Mouse (Mus musculus) gastrocnemius, adult 8-10 months (tissue): ENCODE results near the gene Tssk6. TPM values are rescaled to one million over a fixed set of nuclear protein-coding genes. Genes with fewer than 3 reads are reported as not detected.

Experiments
- DNase-seq, 2 experiments: peaks; one replicate each; pipeline ENCODE4 v3.0.0; 2022; ENCODE audit warnings: low spot score in 2 of 2
- total RNA-seq, 4 experiments: library from RNA; stranded (reverse); gene quantifications; 2 replicates each; pipeline ENCODE4 v1.2.4; 2022

Gene Tssk6
- total RNA-seq, result not detected

DNA sequence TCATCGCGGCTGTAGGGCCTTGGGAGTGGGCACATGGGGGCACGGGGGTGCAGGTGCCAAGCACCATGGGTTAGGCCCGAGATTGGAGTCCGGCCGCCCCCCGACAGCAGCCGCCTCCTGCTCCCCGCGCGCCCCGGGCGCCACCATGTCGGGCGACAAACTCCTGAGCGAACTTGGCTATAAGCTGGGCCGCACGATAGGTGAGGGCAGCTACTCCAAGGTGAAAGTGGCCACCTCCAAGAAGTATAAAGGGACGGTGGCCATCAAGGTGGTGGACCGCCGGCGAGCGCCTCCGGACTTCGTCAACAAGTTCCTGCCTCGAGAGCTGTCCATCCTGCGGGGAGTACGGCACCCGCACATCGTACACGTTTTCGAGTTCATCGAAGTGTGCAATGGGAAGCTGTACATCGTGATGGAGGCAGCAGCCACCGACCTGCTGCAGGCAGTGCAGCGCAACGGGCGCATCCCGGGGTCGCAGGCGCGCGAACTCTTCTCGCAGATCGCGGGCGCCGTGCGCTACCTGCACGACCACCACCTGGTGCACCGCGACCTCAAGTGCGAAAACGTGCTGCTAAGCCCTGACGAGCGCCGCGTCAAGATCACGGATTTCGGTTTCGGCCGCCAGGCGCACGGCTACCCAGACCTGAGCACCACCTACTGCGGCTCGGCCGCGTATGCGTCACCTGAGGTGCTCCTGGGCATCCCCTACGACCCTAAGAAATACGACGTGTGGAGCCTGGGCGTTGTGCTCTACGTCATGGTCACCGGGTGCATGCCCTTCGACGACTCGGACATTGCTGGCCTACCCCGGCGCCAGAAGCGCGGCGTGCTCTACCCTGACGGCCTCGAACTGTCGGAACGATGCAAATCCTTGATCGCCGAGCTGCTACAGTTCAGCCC, at the start of gene Tssk6, which contains the start of the genes Ndufa13 and Yjefn3:
Tssk6 (plus strand) TSS at position 22 of the 900 bp plus-strand sequence.
Ndufa13 (minus strand) TSS at position 396 of the 900 bp plus-strand sequence.
Yjefn3 (minus strand) TSS at position 550 of the 900 bp plus-strand sequence.
- peak in 1 of 2 experiments; percentile 28 for DNase-seq

DNA sequence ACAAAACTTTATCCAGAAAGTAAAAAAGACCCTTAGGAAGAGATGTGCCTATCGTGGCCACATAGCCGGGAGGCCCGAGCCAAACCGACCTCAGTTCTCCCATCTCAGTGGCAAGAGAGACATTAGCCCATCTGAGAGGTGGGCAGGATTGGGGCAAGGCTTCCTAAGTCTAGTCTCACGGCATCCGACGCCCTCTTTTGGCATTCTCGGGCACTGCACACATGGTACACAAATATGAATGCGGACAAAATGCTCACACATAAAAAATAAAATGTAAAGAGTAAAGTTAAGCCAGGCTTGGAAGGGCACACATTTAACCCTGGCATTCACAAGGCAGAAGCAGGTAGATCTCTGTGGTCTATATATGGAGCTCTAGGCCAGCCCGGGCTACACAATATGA, 48.1 kb upstream of the Tssk6 start:
- DNase-seq, result no peak

DNA sequence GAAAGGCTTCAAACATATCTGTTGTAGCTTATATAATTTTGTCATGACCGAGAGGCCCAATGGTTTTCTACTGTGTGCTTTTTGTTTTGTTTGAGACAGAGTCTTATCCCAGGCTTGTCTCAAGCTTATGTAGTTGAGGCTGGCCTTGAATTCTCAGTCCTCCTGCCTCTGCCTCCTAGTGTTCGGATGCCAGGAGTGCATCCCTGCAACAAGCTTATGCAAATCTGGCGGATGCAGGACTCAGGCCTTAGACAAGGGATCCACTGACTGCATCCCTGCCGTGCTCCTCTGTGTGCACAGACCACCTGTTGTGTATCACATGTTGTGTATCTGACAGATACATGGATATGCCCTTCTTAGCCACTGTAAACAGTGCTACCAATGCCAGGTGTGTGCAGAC, 41.2 kb upstream of the Tssk6 start:
- DNase-seq, result no peak

DNA sequence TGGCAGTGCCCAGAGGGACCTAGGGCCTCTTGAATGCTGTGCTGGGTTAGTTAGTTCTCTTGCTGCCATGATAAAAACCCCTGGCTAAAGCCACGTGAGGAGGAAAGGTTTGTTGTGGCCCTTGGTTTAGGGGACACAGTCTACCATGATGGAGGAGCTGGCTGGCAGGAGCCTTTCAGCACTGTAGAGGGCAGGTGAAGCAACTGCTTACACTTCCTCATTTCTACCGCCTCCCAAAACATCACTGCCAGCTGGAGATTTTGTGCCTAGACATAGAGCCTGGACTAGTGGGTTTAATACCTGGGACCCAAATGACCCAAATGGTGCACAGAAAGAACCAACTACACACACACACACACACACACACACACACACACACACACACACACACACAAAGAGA, 40.7 kb upstream of the Tssk6 start:
- no peak for DNase-seq

DNA sequence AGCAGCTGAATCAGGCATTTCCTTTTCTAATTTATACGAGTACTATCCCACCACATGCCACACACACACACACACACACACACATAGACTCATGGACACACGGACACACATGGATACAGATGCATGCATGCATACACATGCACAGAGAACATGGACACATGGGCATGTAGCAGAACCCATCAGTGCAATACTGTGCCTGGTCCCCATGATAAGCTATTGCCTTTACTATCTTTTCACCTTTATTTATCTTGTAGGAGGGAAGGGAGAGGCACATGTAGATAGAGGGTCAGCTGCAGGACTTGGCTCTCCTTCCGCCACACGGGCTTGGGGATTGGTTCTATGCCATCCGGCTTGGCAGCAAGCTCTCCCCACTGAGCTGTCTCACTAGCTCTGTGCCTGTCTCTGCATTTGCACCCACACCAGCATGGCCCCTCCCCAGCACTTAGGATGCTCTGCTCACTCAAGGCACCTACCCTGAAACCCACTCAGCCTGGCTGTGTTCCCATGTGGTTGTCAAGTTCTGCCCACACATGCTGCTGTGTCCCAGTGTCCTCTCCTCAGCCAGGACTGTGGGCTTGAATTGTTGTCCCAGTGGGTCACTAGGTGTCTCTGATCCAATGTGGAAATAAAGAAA, 38.5 kb upstream of the Tssk6 start:
- DNase-seq, result no peak

DNA sequence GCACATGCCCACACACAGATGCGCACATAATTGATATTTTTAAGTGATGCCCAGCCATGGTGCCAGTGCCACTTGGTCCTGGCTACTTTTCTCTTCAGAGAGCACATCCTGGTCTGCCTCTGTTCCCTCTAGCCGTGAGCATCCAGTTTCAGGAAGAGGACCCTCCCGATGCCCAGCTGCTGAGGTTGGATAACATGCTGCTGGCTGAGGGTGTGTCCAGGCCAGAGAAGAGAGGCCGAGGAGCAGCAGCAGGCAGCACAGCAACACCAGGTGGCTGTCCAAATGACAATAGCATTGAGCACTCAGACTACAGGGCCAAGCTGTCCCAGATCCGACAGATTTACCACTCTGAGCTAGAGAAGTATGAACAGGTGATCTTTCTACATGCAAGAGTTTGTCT, 37.8 kb upstream of the Tssk6 start:
- DNase-seq, result no peak

DNA sequence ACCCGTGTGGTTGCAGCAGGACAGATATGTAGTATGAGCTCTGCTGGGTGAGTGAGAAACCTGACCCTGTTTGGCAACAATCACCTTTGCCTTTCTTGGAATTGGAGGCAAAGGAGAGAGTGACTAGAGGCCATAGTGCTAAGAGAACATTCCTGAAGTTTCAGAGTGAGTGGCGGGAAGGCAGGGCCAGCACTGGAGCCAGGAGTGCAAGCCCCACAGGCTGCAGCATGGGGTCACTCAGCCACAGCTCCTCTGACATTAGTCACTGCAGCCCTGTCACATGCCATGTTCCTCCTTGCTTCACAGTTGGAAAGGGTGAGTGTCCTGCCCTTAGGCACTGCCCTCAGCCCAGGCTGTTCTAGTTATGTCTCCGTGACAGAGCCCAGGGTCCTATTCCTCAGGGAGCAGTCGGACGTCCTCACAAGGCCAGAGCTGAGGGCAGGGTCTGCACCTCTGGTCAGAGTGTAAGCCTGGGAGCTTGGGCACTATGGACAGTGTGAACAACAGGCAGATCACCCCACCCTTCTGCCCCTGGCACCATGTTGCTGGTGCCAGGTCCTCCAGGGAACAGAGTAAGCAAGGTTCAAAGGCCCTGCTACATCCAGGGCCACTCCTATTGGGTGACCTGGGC, 34.2 kb upstream of the Tssk6 start:
- DNase-seq, result no peak

DNA sequence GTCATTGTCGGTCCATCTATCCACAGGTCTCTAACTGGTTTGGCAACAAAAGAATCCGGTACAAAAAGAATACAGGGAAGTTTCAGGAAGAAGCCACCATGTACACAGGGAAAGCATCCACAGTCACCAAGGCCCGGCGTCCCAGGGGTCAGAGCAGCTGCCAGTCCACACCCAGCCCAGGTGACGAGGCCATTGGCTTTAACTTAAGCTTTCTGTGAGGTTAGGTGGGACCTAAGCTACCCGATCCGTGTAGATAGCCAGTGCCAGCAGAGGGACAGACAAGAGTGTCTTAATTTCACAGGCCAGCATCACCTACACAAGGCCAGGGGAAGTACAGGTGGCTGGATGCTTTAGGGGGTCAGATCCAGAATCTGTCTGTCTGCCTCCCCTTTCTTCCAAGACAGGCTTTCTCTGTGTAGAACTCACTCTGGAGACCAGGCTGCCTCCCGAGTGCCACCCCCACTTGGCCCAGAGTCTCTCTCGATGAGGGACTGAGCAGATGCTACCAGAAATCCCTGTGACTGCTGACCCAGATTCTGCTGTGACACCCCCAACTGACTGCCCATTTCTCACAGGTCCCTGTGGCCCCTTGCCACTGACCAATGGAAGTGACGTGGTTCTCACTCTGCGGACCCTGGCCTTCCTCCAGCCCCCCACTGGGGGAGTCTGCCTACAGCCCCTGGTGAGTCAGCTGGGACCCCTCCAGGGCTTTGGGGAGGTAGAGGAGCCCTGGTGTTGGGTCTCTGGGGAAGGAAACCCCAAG, 31.8 kb upstream of the Tssk6 start:
- no peak for DNase-seq

DNA sequence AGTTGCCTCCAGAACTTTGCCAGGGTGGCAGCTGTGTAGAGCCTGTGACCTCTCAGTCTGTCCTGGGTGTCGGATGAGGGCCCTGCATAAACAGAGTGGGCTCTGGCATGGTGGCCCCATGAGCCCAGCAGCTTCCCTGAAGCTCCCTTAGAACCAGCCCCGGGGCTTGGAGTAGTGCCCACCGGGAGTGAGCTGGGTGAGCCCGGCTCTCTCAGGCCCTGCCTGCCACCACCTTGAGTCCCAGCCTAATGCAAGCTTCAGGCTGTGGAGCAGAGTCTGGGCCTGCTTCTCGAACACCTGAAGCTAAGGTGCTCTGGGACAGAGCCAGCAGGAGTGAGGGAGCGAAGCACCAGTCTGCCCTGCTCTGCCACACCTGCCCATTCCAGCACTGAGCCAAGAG, 31.1 kb upstream of the Tssk6 start:
- DNase-seq, result no peak

DNA sequence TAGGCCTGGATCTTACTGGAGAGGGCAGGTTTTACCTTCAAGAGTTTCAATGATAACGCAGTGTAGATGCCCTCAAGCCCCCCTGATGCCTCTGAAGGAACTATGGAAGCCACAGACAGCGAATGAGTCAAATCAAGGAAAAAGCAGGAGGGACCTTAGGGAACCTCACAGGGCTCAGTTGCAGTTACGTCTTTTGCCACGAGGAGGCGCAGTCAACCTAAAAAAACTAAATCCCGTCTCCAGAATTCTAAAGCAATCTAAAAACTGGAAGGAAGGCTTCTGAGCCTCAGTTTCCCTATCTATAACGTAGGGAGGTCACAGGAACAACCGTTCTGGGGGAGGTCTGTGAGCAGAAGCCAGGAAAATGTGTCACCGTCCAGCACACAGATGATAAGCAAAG, 27.8 kb upstream of the Tssk6 start:
- DNase-seq, result peak in 1 of 2 experiments; percentile 48

DNA sequence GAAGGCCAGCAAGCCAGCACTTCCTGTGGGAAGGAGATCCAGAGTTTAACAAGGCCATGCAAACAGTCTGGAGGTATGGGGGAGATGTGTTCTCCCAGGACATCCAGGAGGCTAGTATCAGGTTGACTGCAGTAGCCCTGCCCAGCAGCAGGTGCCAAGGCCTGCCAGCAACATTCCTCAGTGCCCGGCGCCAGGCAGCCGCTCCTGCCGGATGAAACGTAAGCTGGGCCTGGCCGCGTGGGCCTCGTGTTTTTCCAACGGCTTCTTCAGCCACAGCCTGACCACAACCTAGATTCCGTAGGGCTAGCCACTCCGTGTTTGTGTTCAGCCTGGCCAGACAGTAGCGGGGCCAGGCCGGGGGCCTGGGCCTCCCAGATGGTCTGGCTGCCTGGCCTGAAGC, 27.3 kb upstream of the Tssk6 start:
- peak; percentile 61 to 77 for DNase-seq

DNA sequence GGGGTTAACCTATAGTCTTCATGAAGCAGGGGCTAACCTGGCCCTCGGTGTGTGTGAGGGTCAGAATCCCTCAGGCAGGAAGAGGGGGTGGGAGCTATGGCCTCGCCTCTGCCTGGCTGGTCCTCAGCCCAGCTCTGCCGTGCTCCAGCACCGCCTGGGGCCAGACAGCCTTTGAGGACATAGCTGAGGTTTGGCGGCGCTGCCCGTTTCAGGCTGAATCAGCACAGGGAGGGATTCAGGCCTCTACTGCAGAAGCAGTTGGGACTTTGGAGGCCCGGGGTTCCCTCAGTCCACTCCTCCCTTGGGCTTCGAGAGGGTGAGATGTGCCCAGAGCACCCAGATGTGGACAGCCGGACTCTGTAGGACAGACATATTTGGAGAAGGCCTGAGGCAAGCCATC, 25.9 kb upstream of the Tssk6 start:
- DNase-seq, result no peak

DNA sequence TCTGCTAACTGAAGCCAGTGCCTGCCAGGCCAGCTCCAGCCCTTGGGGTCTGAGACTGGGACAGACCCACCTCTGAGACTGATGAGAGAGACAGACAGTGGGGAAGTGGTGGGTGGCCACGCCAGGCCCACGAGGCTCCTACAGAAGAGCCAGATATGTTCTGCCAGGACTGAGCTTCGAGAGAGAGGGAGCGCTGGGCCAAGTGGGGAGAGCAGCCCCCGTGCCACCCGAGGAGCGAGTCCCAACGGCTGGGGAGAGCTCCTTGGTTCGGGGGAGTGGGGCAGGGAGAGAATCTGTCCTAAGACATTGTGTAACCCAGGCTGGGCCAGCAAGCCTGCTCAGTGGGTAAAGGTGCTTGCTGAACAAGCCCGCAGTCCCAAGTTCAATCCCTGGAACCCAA, 25.0 kb upstream of the Tssk6 start:
- DNase-seq, result no peak

DNA sequence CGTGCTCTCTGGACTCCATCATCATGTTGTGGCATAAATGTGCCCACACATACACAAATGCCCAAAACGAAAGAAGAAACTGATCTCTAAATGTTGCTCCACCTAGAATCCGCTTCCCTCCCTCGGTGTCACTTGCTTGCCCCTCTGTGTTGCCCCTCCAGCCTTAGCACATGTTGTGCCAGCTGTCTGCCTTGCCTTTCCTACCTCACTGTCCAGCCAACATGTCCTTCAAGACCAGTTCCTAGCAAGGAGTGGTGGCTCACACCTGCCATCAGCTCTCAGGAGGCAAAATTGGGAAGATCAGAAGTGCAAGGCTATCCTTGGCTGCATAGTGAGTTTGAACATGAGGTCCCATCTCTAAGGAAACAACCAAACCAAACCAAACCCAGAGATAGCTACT, 24.6 kb upstream of the Tssk6 start:
- no peak for DNase-seq

DNA sequence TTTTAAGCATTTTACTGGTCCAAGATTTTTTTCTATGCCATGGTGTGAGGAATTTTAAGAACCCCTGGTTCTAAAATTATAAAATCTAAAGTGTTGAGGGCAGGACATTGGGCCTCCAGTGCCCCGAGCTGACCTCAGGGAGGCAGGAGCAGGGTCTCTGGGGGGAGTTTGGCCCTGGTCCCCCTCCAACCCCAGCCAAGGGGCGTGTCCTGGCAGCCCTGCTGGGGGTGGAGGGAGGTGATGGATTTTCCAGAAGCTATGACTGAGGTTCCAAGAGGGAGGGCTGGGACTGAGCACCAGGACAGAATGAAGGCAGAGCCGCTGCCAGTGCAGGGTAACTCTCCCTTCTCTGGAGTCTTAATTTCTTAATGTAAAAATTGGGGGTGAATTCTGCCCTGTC, 24.0 kb upstream of the Tssk6 start:
- DNase-seq, result no peak

DNA sequence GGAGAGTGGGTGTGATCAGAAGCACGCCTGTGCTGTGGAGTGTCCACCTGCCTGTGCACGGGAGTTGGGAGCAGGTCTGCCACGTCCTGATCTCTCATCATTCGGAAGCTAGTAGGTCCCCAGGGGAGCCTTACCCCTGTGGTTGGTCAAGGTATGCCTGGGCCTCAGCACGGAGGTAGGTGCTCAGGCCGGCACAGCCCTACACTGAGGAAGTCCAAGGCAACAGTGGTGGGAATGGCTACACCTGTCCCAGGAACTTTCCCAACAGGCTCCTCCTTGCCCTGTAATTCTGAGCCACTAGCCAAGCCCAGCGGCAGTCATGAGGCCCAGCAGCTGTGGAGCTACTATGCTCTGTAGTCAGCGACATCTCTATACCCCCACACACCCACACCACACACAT, 22.3 kb upstream of the Tssk6 start:
- DNase-seq, result no peak

DNA sequence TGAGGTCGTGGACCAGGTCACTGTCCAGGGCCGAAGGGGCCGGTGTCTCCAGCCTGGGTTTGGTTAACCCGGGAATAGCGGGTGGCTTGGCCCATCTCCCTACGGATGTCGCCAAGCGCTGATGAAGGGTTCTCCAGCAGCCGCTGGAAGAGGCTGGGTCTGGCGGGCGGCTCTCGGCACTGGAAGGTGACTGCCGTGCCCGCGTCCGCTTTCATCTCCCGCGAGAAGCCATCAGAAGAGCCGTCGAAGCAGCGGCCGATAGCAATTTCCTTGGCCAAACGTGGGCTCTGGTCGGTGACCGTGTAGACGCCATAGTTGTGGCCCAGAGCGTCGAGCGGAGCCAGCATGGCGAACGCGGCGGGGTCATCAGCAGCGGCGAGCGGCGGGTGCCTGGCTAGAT, 21.1 kb upstream of the Tssk6 start:
- no peak for DNase-seq

DNA sequence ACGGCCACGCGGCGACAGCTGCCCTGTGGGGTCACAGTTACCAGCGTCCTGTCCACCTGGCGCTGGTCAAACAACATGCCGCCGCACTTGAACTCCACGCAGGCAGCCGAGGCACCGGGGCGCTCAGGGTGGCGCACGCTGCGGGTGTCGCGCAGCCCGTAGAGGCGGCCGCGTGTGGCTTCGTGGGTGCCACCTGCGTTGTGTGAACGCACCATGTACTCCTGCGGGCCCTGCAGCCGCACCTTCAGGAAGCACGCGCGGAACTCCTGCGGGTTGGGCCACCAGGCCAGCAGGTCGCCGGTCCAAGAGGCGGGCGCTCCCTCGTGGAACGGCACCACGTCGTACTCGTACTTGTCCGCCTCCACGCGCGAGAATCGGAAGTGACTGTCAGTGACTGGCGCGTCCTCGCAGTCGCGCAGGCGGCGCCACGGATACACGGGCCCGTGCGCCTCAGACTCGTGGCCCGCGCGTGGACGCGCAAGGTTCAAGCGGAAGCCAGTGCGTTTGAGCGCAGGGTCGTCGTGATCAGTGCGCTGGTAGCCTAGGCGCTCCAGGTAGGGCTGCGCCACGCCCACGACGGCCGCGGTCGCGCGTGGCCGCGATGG, 20.6 kb upstream of the Tssk6 start:
- no peak for DNase-seq

DNA sequence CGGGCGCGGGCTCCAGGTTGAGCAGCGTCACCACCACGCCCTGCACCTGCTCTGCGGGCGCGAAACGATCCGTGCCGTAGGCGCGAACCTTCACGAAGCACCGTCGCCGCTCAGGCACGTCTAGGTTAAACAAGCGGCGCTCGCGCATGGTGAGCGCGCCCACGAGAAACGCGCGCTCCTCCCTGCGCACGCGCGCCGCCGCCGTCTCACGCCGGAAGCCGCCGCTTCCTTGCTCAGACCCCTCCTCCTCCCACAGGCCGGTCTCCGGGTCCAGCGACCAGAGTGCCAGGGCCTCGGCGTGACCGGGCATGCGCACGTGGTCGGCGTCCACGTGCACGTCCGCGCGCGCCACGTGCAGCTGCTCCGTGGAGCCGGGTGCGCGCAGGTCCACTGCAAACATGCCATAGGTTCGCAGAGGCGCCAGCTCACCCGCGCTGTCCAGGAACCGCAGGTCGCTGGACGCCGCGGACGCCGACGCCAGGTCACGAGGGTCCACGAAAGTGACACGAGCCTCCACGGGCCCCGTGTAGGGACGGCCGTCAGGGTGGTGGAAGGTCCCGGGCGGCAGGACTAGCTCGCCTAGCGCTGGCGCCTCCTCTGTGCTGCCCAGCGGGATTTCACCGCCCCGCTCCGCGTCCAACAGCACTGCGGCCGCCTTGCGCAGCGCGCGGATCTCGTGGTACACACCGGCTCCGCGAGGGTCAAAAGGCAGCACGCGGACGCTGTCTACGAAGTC, 19.8 kb upstream of the Tssk6 start:
- DNase-seq, result no peak

DNA sequence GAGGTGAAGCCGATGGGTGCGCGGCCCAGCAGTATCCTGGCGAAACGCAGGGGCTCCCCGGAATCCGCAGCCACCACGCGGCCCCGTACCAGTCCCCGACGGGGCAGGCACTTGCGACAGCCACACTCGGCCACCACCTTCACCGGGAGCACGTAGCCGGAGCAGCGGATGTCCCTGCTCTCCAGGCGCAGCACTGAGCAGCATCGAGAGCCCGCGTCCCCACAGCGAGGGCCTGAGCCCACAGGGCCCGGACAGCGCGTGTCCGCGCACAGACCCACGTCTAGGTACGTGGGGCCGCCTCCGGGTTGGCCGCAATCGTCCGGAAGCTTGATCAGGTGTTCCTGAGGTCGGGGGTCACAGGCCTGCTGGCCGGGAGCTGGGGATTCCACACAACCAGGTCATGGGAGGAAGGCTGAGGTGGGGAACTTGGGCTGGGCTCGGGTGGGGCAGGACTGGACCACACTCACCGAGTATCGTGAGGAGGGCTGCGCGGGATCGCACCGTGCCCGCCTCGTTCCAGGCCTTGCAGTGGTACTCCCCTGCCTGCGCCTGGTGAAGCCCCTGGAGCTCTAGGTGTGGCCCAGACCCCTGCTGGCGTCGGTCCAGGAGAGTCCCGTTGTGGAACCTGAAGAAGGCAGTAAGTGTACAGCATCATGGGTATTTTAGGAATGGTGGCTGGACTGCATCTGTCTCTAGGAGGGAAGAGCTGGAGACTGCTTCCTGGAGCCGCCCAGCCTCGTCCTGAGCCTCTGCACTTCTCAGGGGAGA, 19.0 kb upstream of the Tssk6 start:
- no peak for DNase-seq
